Mouse (Mus musculus) limb, embryonic 14.5 days (tissue): Measurements from ENCODE around the gene Fitm2. TPM values are rescaled to one million over a fixed set of nuclear protein-coding genes. Genes with fewer than 3 reads are reported as not detected.

Experiments
- ATAC-seq: fragments of 200-750 bp; cut with Nextera tagmentation; 2 replicates; pipeline ENCODE4 v1.8.0; 2017; ENCODE audit warnings: low read depth, moderate number of reproducible peaks, moderate TSS enrichment; ENCODE audit not compliant: low FRiP score
- DNase-seq: peaks from one replicate; pipeline ENCODE4 v3.0.0-alpha.2; 2015; ENCODE audit warnings: low spot score
- H3K27ac ChIP-seq: fragments of 300-500 bp; sonication (generic); replicated peaks from 2 replicates; pipeline ENCODE4 v1.5.1; 2014; ENCODE audit warnings: low read depth, mild to moderate bottlenecking, low read length, moderate library complexity, mixed read lengths
- H3K27me3 ChIP-seq: fragments of 300-500 bp; sonication (generic); 2 replicates; pipeline ENCODE4 v1.6.1; 2014; ENCODE audit warnings: low read length, mixed read lengths; ENCODE audit not compliant: control insufficient read depth, insufficient read depth
- H3K36me3 ChIP-seq: fragments of 300-500 bp; sonication (generic); 2 replicates; pipeline ENCODE4 v1.6.1; 2014; ENCODE audit warnings: mild to moderate bottlenecking, low read length, moderate library complexity, mixed read lengths; ENCODE audit not compliant: control insufficient read depth, insufficient read depth
- H3K4me1 ChIP-seq: fragments of 300-500 bp; sonication (generic); 2 replicates; pipeline ENCODE4 v1.6.1; 2014; ENCODE audit warnings: antibody characterized with exemption, low read length, mixed read lengths; ENCODE audit not compliant: control insufficient read depth, insufficient read depth
- H3K4me2 ChIP-seq: fragments of 300-500 bp; sonication (generic); replicated peaks from 2 replicates; pipeline ENCODE4 v1.6.1; 2014; ENCODE audit warnings: low read depth, mild to moderate bottlenecking, low read length, moderate library complexity; ENCODE audit not compliant: severe bottlenecking
- H3K4me3 ChIP-seq: fragments of 300-500 bp; sonication (generic); replicated peaks from 2 replicates; pipeline ENCODE4 v1.5.1; 2014; ENCODE audit warnings: low read length
- H3K9ac ChIP-seq: fragments of 300-500 bp; sonication (generic); 2 replicates; pipeline ENCODE4 v1.6.1; 2014; ENCODE audit warnings: mild to moderate bottlenecking, low read depth, low read length, moderate library complexity; ENCODE audit not compliant: severe bottlenecking
- H3K9me3 ChIP-seq: fragments of 300-500 bp; sonication (generic); 2 replicates; pipeline ENCODE4 v1.6.1; 2016; ENCODE audit warnings: low read length; ENCODE audit not compliant: control insufficient read depth
- POLR2A ChIP-seq: fragments of 200-500 bp; IDR thresholded peaks from 2 replicates; pipeline ENCODE4 v1.8.0; 2012; ENCODE audit warnings: inconsistent platforms, mild to moderate bottlenecking, moderate library complexity, borderline replicate concordance; ENCODE audit not compliant: insufficient read depth, insufficient read length; ENCODE audit errors: extremely low read depth
- WGBS: fragments of 180-500 bp; shearing (Covaris S2); extraction: QIAGEN DNeasy Blood & Tissue Kit; methylation state at CpG from one replicate; pipeline ENCODE4 v1.1.7; 2014; 5-methylcytosine and 5-hydroxymethylcytosine counted together
- polyA plus RNA-seq, 2 experiments: library from polyadenylated mRNA; depleted of rRNA in 1 of 2; stranded (reverse) in 1 of 2; unstranded in 1 of 2; fragments of >200 nt; fragmentation: Nextera tagmentation in 1 of 2; extraction: Ambion mirVana in 1 of 2; gene quantifications; 2 replicates each; pipeline versions ENCODE4 v1.2.1 to v1.2.3; 2012 to 2014

The Fitm2 gene
- polyA plus RNA-seq, 2 experiments: 7.5 to 9.5 TPM

GRCm38 (mm10) chr2:163438246-163438618 is 34.2 kb downstream of the Fitm2 start, which contains the start of gene Gdap1l1:
Gene Gdap1l1 (plus strand): TSS chr2:163438476.
- no peak for TF ChIP-seq POLR2A
- no peak within 1 kb of the TSS for H3K4me2 ChIP-seq
- peaks cover 17% of the 10 kb centered on the region for H3K27me3 ChIP-seq
- no peaks in the 10 kb centered on the region for H3K4me1 ChIP-seq
- H3K9ac ChIP-seq: no peak within 1 kb of the TSS
- H3K4me3 ChIP-seq: no peak within 1 kb of the TSS; the same call in 1 of the 2 replicates
- 3% methylated on average over 18 of the region's 18 CpGs for WGBS
- ATAC-seq (no peak), DNase-seq (no peak)
- H3K36me3 ChIP-seq: no peaks in the 10 kb centered on the region
- H3K9me3 ChIP-seq: no peaks in the 10 kb centered on the region
- no peak within 1 kb of the TSS for H3K27ac ChIP-seq

- no peak overlapping the region for H3K4me3 ChIP-seq
- DNase-seq (no peak), ATAC-seq (no peak)
- TF ChIP-seq POLR2A: no peak
- no peak overlapping the region for H3K27ac ChIP-seq
- H3K9ac ChIP-seq: no peak overlapping the region
- no peak overlapping the region for H3K4me2 ChIP-seq
- WGBS: 40% methylated on average over 4 of the region's 4 CpGs
- H3K27me3 ChIP-seq: peaks cover 17% of the 10 kb centered on the region
- no peaks in the 10 kb centered on the region for H3K36me3 ChIP-seq
- no peaks in the 10 kb centered on the region for H3K4me1 ChIP-seq
- H3K9me3 ChIP-seq: no peaks in the 10 kb centered on the region
Measured at GRCm38 (mm10) chr2:163437800-163438199, 34.6 kb downstream of the Fitm2 start.

GRCm38 (mm10) chr2:163433971-163434370 is 38.5 kb downstream of the Fitm2 start:
- H3K27ac ChIP-seq: no peak overlapping the region
- no peak overlapping the region for H3K9ac ChIP-seq
- ATAC-seq: no peak
- H3K4me3 ChIP-seq: no peak overlapping the region
- no peak for DNase-seq
- no peak for TF ChIP-seq POLR2A
- H3K27me3 ChIP-seq: peaks cover 14% of the 10 kb centered on the region
- 11% methylated on average over 4 of the region's 4 CpGs for WGBS
- no peaks in the 10 kb centered on the region for H3K9me3 ChIP-seq
- H3K4me2 ChIP-seq: no peak overlapping the region
- H3K4me1 ChIP-seq: no peaks in the 10 kb centered on the region
- H3K36me3 ChIP-seq: no peaks in the 10 kb centered on the region

- H3K4me2 ChIP-seq: no peak overlapping the region
- DNase-seq (no peak), ATAC-seq (no peak)
- no peaks in the 10 kb centered on the region for H3K27me3 ChIP-seq
- no peak for TF ChIP-seq POLR2A
- H3K9ac ChIP-seq: no peak overlapping the region
- H3K9me3 ChIP-seq: no peaks in the 10 kb centered on the region
- H3K4me3 ChIP-seq: no peak overlapping the region
- WGBS: 86% methylated on average over 9 of the region's 9 CpGs
- no peaks in the 10 kb centered on the region for H3K36me3 ChIP-seq
- H3K27ac ChIP-seq: no peak overlapping the region
- no peaks in the 10 kb centered on the region for H3K4me1 ChIP-seq
Measured at GRCm38 (mm10) chr2:163431289-163431688, 41.1 kb downstream of the Fitm2 start.

GRCm38 (mm10) chr2:163428346-163429011 is 44.0 kb downstream of the Fitm2 start:
- ATAC-seq: no peak
- 21% methylated on average over 4 of the region's 4 CpGs for WGBS
- Histone ChIP-seq H3K4me1 (no peaks in the 10 kb centered on the region), H3K4me3 (no peak overlapping the region), H3K9ac (no peak overlapping the region), H3K36me3 (no peaks in the 10 kb centered on the region), H3K9me3 (no peaks in the 10 kb centered on the region), H3K27ac (no peak overlapping the region), H3K27me3 (no peaks in the 10 kb centered on the region), H3K4me2 (no peak overlapping the region)
- TF ChIP-seq POLR2A: no peak
- no peak for DNase-seq
